Mouse (Mus musculus): ENCODE data around the gene Myl9. TPM values are rescaled to one million over a fixed set of nuclear protein-coding genes. Genes with fewer than 3 reads are reported as not detected.

Gene Myl9
- polyA plus RNA-seq, 1 experiment from 2014 or later: 1,258 TPM

DNA sequence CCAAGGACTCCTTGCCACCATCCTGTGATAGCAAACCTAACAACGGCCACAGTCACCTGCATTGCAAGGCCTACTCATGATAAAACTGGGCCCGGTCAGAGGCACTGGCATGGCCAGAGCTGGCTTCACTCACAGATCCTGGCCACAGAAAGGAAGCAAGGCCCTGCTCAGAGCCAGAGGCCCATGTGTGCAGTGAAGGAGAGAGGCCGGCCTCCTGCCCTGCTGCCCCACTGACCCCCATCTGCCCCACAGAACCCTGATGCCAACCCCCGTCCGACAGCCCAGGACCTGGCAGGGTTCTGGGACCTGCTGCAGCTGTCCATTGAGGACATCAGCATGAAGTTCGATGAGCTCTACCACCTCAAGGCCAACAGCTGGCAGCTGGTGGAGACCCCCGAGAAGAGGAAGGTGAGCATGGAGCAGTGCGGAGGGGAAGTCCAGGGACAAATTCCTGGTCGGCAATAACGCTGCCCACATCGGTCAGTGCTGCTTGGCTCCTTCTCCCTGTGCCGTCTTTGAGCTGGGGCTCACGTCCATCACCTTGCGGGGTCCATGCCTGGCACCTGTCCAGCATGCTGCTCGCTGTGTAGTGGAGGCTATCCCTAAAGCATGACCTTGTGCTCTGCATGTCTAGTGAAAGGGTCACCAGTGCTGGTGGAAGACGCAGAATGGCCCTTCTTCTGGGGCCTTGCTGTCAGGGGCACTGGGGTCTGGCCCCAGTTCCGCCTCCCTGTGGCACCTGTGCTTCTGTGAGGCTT, 13.5 kb upstream of the Myl9 start:
- no peak overlapping the region for H3K4me2 ChIP-seq (ENCODE audit: low read depth, low read length)
- H3K27me3 ChIP-seq (replicated peaks; ENCODE audit: control insufficient read depth, insufficient read depth, low read length): no peaks in the 10 kb centered on the region
- WGBS: 95% methylated on average over 17 of the region's 17 CpGs
- H3K36me3 ChIP-seq (ENCODE audit: control insufficient read depth, insufficient read depth, low read length): peaks cover 23% of the 10 kb centered on the region
- H3K9ac ChIP-seq (ENCODE audit: low read depth, low read length): no peak overlapping the region; the same call in 1 of the 2 replicates
- H3K4me3 ChIP-seq (ENCODE audit: low read length): no peak overlapping the region
- 0 out of 2 replicates have a peak, but pooled peaks cover 3% of the 10 kb centered on the region for H3K9me3 ChIP-seq (ENCODE audit: control insufficient read depth, low read length)
- no peak overlapping the region for H3K27ac ChIP-seq (ENCODE audit: low read length)
- peaks cover 5% of the 10 kb centered on the region; the same call in 1 of the 2 replicates for H3K4me1 ChIP-seq (ENCODE audit: control insufficient read depth, insufficient read depth, low read length)
- ATAC-seq: no peak

DNA sequence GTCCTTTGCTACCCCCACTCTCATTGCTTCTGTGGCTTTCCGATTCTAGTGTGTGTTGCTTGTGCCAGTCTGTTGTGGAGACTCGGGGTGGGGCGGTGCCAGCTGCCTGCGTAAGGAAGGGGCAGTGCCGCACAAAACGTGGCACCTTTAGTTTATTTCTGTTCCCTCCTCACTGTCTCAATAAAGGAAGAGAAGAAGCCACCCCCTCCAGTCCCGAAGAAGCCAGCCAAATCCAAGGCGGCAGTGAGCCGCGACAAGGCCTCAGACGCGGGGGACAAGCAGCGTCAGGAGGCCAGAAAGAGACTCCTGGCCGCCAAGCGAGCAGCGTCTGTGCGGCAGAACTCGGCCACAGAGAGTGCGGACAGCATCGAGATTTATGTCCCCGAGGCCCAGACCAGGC, 12.7 kb upstream of the Myl9 start:
- Histone ChIP-seq H3K4me3 (ENCODE audit: low read length) (no peak overlapping the region), H3K27me3 (replicated peaks; ENCODE audit: control insufficient read depth, insufficient read depth, low read length) (no peaks in the 10 kb centered on the region), H3K27ac (ENCODE audit: low read length) (no peak overlapping the region), H3K4me2 (ENCODE audit: low read depth, low read length) (no peak overlapping the region), H3K36me3 (ENCODE audit: control insufficient read depth, insufficient read depth, low read length) (peaks cover 15% of the 10 kb centered on the region), H3K4me1 (ENCODE audit: control insufficient read depth, insufficient read depth, low read length) (peaks cover 5% of the 10 kb centered on the region; the same call in 1 of the 2 replicates), H3K9me3 (ENCODE audit: control insufficient read depth, low read length) (0 out of 2 replicates have a peak, but pooled peaks cover 3% of the 10 kb centered on the region), H3K9ac (ENCODE audit: low read depth, low read length) (no peak overlapping the region; the same call in 1 of the 2 replicates)
- ATAC-seq: no peak
- WGBS: 84% methylated on average over 21 of the region's 21 CpGs

DNA sequence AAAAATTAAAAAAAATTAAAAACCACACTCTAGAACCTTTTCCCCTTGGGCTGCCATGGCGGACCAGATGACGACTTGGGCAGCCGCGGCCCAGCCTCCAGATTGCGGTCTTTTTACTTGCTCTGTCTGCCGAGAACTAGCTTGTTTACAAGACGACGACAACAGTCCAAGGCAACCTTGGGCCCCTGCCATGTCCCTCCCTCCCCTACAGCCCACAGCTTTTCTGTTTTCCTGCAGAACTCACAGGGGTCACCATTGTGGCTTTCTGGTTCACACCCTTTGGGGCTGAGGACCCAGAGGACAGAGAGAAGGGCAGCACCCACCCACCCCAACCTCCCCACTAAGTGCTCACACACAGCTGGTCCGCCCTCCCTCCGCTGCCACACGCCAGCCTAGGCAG, 12.1 kb upstream of the Myl9 start:
- peaks cover 12% of the 10 kb centered on the region for H3K36me3 ChIP-seq (ENCODE audit: control insufficient read depth, insufficient read depth, low read length)
- no peak overlapping the region for H3K4me2 ChIP-seq (ENCODE audit: low read depth, low read length)
- H3K9ac ChIP-seq (ENCODE audit: low read depth, low read length): no peak overlapping the region
- peaks cover 5% of the 10 kb centered on the region; the same call in 1 of the 2 replicates for H3K4me1 ChIP-seq (ENCODE audit: control insufficient read depth, insufficient read depth, low read length)
- 75% methylated on average over 11 of the region's 11 CpGs for WGBS
- no peak for ATAC-seq
- H3K4me3 ChIP-seq (ENCODE audit: low read length): no peak overlapping the region
- 0 out of 2 replicates have a peak, but pooled peaks cover 3% of the 10 kb centered on the region for H3K9me3 ChIP-seq (ENCODE audit: control insufficient read depth, low read length)
- no peaks in the 10 kb centered on the region for H3K27me3 ChIP-seq (replicated peaks; ENCODE audit: control insufficient read depth, insufficient read depth, low read length)
- no peak overlapping the region for H3K27ac ChIP-seq (ENCODE audit: low read length)

DNA sequence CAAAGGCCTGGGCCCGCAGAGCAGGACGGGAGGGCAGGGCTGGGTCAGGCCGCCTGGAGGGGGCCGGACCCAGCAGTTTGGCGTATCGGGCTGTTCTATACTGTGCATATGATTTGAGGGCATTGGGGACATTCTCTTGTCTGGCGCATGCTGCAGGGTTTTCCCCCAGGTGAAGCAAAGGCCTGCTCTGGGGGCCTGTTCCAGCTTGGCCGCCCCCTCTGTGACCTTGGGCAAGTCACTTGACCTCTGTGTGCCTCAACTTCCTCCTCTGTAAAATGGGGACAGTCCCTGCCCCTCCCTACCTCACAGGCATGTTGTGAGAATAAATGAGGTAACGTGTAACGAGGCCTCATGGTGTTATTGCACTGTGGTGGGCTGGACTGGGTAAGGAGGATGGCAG, 11.2 kb upstream of the Myl9 start:
- no peaks in the 10 kb centered on the region for H3K27me3 ChIP-seq (replicated peaks; ENCODE audit: control insufficient read depth, insufficient read depth, low read length)
- no peak for ATAC-seq
- H3K27ac ChIP-seq (ENCODE audit: low read length): no peak overlapping the region
- 92% methylated on average over 10 of the region's 10 CpGs for WGBS
- H3K9ac ChIP-seq (ENCODE audit: low read depth, low read length): no peak overlapping the region
- 0 out of 2 replicates have a peak, but pooled peaks cover 7% of the 10 kb centered on the region for H3K36me3 ChIP-seq (ENCODE audit: control insufficient read depth, insufficient read depth, low read length)
- H3K4me2 ChIP-seq (ENCODE audit: low read depth, low read length): no peak overlapping the region
- H3K4me3 ChIP-seq (ENCODE audit: low read length): no peak overlapping the region
- peaks cover 5% of the 10 kb centered on the region; the same call in 1 of the 2 replicates for H3K4me1 ChIP-seq (ENCODE audit: control insufficient read depth, insufficient read depth, low read length)
- H3K9me3 ChIP-seq (ENCODE audit: control insufficient read depth, low read length): no peaks in the 10 kb centered on the region

DNA sequence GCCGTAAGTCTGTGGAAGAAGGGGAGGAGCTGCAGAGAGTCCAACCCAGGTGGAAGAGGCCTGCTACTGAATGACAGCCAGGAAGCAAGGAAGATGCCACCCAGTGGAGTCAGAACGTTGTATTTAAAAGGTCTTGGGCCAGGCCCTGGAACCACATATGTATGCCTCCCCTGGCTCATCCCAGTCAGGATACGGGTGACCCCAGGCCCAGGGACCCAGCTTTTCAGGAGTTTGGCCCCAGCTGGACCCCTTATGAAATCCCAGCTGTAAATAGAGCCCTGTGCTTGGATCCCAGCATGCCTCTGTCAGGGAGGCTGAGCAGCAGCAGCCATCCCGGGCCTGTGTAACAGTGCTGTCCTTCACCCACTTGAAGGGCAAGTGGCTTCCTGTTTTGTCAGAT, 10.5 kb upstream of the Myl9 start:
- Histone ChIP-seq H3K27me3 (replicated peaks; ENCODE audit: control insufficient read depth, insufficient read depth, low read length) (no peaks in the 10 kb centered on the region), H3K27ac (ENCODE audit: low read length) (no peak overlapping the region), H3K4me3 (ENCODE audit: low read length) (no peak overlapping the region), H3K36me3 (ENCODE audit: control insufficient read depth, insufficient read depth, low read length) (0 out of 2 replicates have a peak, but pooled peaks cover 7% of the 10 kb centered on the region), H3K4me1 (ENCODE audit: control insufficient read depth, insufficient read depth, low read length) (peaks cover 5% of the 10 kb centered on the region; the same call in 1 of the 2 replicates), H3K4me2 (ENCODE audit: low read depth, low read length) (no peak overlapping the region), H3K9ac (ENCODE audit: low read depth, low read length) (no peak overlapping the region), H3K9me3 (ENCODE audit: control insufficient read depth, low read length) (no peaks in the 10 kb centered on the region)
- ATAC-seq: no peak
- 63% methylated on average over 4 of the region's 4 CpGs for WGBS

DNA sequence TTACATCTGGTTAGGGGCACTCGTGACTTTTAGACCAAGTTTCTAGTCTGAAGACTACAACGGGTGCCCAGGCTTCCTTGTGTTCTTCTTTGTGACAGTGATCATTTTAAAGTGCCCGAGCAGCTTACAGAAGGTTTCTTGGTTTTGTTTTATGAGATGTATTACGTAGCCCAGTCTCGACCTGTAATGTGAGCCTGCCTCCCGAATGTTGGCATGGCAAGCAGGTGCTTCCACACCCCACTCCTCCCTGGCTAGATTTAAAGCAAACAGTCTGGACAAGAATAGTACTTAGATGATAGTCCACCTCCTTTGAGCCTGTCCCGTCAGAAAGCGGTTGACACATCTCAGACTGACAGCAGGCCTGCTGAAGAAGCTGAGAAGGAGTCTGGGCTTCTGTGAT, 9.6 kb upstream of the Myl9 start:
- Histone ChIP-seq H3K9me3 (ENCODE audit: control insufficient read depth, low read length) (no peaks in the 10 kb centered on the region), H3K9ac (ENCODE audit: low read depth, low read length) (no peak overlapping the region), H3K4me3 (ENCODE audit: low read length) (no peak overlapping the region), H3K4me1 (ENCODE audit: control insufficient read depth, insufficient read depth, low read length) (peaks cover 5% of the 10 kb centered on the region; the same call in 1 of the 2 replicates), H3K4me2 (ENCODE audit: low read depth, low read length) (no peak overlapping the region), H3K27ac (ENCODE audit: low read length) (no peak overlapping the region), H3K36me3 (ENCODE audit: control insufficient read depth, insufficient read depth, low read length) (0 out of 2 replicates have a peak, but pooled peaks cover 7% of the 10 kb centered on the region), H3K27me3 (replicated peaks; ENCODE audit: control insufficient read depth, insufficient read depth, low read length) (no peaks in the 10 kb centered on the region)
- 68% methylated on average over 8 of the region's 8 CpGs for WGBS
- no peak for ATAC-seq

DNA sequence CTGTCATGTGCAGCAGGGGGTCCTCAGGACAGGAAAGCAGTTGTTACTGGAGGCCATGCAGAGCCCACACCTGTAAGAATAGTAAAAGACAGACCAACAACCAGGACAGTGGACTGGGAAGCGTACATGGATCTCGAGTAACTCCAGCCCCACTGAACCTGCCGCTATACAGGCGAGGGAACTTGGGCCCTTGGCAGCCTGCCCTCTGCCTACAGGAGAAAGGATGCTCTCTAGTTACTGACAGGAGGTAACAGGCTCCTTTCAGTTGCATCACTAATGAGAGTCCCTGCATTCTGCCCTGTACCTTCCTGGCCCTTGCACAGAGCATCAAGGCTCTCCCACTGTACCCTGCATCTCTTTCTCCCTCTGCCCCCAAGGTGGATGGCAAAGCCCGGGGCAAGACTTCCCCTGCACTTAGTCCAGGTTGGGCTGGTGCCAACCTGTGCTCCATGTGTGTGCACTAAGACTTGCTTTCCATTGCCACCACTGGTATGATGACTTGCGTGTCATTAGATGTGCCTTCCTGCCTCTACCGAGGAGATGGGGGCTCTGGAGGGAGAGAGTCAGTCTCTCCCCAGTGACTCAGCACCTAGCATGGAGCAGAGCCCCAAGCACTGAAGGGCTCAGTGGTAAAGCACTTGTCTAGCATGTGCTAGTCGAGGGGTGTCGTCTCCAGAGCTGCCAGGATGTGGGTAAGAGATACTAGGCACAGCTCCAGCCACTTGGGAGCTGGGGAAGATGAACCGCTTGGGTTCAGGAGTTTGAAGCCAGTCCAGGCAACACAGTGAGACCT, 8.8 kb upstream of the Myl9 start:
- no peak for ATAC-seq
- 69% methylated on average over 10 of the region's 10 CpGs for WGBS
- H3K4me3 ChIP-seq (ENCODE audit: low read length): no peak overlapping the region

DNA sequence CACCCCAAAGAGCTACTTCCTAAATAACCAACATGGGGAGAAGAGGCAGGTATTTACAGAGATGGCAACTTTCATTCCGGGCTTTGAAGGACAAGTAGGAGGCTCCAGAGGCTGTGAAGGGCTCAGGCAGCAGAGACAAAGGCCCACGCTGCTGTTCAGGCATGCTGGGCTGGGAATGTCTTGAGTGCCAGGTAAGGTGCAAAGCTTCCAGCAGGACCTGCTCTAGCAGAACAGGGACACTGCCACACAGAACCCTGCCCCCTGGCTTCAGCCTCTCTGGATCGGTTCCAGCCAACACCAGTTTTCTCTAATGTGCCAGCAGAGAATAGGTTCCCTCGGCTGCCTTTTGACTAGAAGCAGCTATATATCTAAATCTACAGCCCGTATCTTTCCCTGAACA, 8.1 kb upstream of the Myl9 start:
- Histone ChIP-seq H3K27ac (ENCODE audit: low read length) (no peak overlapping the region), H3K27me3 (replicated peaks; ENCODE audit: control insufficient read depth, insufficient read depth, low read length) (no peaks in the 10 kb centered on the region), H3K4me1 (ENCODE audit: control insufficient read depth, insufficient read depth, low read length) (peaks cover 5% of the 10 kb centered on the region; the same call in 1 of the 2 replicates), H3K4me2 (ENCODE audit: low read depth, low read length) (no peak overlapping the region), H3K4me3 (ENCODE audit: low read length) (no peak overlapping the region), H3K36me3 (ENCODE audit: control insufficient read depth, insufficient read depth, low read length) (0 out of 2 replicates have a peak, but pooled peaks cover 7% of the 10 kb centered on the region), H3K9me3 (ENCODE audit: control insufficient read depth, low read length) (no peaks in the 10 kb centered on the region), H3K9ac (ENCODE audit: low read depth, low read length) (no peak overlapping the region)
- ATAC-seq: no peak
- WGBS: 72% methylated on average over 5 of the region's 5 CpGs

More for the DNA sequence above, 8.8 kb upstream of the Myl9 start:
- H3K9me3 ChIP-seq (ENCODE audit: control insufficient read depth, low read length): no peaks in the 10 kb centered on the region
- no peak overlapping the region for H3K27ac ChIP-seq (ENCODE audit: low read length)
- H3K36me3 ChIP-seq (ENCODE audit: control insufficient read depth, insufficient read depth, low read length): 0 out of 2 replicates have a peak, but pooled peaks cover 7% of the 10 kb centered on the region
- H3K27me3 ChIP-seq (replicated peaks; ENCODE audit: control insufficient read depth, insufficient read depth, low read length): no peaks in the 10 kb centered on the region
- peaks cover 5% of the 10 kb centered on the region; the same call in 1 of the 2 replicates for H3K4me1 ChIP-seq (ENCODE audit: control insufficient read depth, insufficient read depth, low read length)
- no peak overlapping the region for H3K9ac ChIP-seq (ENCODE audit: low read depth, low read length)
- no peak overlapping the region for H3K4me2 ChIP-seq (ENCODE audit: low read depth, low read length)

DNA sequence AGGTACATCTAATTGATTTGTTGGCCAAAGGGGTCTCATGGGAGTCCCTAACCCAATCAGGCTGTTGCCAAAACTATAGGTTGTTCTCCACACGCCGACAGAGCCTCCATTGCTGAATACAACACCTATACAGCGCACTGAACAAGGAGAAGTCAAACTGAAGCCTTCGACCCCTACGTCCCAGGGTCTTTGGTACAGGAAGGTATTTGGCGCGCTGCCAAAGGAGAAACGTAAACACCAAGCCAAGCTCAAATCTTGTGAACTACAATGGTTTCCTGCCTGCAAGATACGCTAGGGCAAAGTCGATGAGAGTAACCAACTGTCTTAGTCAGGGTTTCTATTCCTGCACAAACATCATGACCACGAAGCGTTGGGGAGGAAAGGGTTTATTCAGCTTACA, 5.9 kb upstream of the Myl9 start:
- no peaks in the 10 kb centered on the region for H3K27me3 ChIP-seq (replicated peaks; ENCODE audit: control insufficient read depth, insufficient read depth, low read length)

More for the DNA sequence above, 5.9 kb upstream of the Myl9 start:
- H3K4me3 ChIP-seq (ENCODE audit: low read length): no peak overlapping the region
- WGBS: 60% methylated on average over 12 of the region's 12 CpGs
- no peak for ATAC-seq
- no peak overlapping the region for H3K4me2 ChIP-seq (ENCODE audit: low read depth, low read length)
- H3K9me3 ChIP-seq (ENCODE audit: control insufficient read depth, low read length): no peaks in the 10 kb centered on the region
- no peaks in the 10 kb centered on the region for H3K36me3 ChIP-seq (ENCODE audit: control insufficient read depth, insufficient read depth, low read length)
- peaks cover 6% of the 10 kb centered on the region for H3K4me1 ChIP-seq (ENCODE audit: control insufficient read depth, insufficient read depth, low read length)
- H3K9ac ChIP-seq (ENCODE audit: low read depth, low read length): no peak overlapping the region
- H3K27ac ChIP-seq (ENCODE audit: low read length): no peak overlapping the region

Data from intestine, embryonic 16.5 days (tissue).